Mouse (Mus musculus) cerebellum, adult 9-11 months (tissue): ENCODE results near the gene Gm5136.

Experiments used
- DNase-seq: peaks from one replicate; pipeline ENCODE4 v3.0.0; 2022

Gene Gm5136

DNA sequence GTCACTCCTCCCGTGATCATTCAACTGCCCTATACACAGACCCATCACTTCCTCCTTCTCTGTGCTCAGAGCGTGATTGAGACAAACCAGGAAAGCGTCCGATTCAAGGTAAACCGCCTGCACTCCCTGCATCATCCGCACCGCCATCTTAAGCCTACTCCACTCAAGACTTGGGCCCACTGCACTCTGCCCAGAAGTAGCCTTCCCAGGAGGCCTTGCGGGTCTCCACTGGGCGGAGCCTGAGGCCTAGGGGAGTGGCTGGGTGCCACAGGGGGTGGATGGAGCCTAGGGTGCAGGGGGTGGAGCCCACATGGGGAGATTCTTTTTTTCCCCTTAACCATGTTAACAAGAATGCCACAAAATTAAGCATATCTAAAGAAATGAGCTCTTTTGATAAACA, at the start of gene Gm5136:
Gene Gm5136 (minus strand): TSS at position 215 of the 400 bp plus-strand sequence.
- no peak for DNase-seq

- no peak for DNase-seq
Measured at GRCm38 (mm10) chr10:108743759-108744158, 43.8 kb upstream of the Gm5136 start.

GRCm38 (mm10) chr10:108733982-108734381, 34.0 kb upstream of the Gm5136 start:
- DNase-seq = peak; percentile 46

DNA sequence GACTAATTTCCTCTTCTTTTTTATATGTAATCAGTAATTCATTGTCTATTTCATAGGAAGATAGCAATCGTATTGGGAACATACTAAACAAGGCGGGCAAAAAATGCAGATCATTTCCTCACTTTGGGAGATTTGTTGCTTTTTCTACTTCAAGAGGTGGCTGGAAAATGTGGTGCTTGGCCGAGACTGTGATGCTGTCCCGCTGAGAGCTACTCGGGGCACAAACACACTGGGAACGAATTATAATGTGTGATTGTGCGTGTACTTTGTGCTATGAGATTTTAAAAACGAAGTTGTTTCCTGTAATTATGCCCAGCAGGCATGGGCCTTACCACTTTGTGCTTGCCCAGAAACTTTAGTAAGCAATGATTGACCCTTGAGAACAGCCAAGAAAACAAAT, 29.0 kb upstream of the Gm5136 start:
- DNase-seq = peak; percentile 45

GRCm38 (mm10) chr10:108726391-108726790, 26.4 kb upstream of the Gm5136 start:
- DNase-seq = no peak

GRCm38 (mm10) chr10:108724878-108725277, 24.9 kb upstream of the Gm5136 start:
- peak; percentile 67 for DNase-seq

DNA sequence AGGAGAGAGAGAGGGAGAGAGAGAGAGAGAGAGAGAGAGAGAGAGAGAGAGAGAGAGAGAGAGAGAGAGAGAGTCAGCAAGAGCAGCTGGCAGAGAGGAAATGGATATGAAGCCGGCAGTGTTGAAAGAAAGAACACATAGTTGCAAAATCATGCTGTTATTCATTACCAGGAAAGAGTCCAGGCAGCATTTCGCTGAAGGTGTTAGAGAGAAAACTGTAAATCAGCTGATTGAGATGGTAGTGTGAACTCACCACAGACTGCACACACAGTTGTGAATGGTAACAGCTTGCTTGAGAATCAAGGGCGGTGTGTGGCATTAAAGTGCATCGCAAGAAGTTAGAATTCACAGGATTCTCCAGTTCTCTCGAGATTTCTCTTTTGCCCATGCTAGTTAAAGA, 10.6 kb upstream of the Gm5136 start:
- no peak for DNase-seq

GRCm38 (mm10) chr10:108705658-108706057, 5.7 kb upstream of the Gm5136 start:
- no peak for DNase-seq

GRCm38 (mm10) chr10:108701361-108702128, 1.6 kb upstream of the Gm5136 start:
- no peak for DNase-seq

GRCm38 (mm10) chr10:108697062-108697461, 2.9 kb downstream of the Gm5136 start:
- DNase-seq = no peak

GRCm38 (mm10) chr10:108690954-108691353, 9.0 kb downstream of the Gm5136 start:
- DNase-seq = no peak

GRCm38 (mm10) chr10:108686696-108687095, 13.3 kb downstream of the Gm5136 start:
- no peak for DNase-seq

DNA sequence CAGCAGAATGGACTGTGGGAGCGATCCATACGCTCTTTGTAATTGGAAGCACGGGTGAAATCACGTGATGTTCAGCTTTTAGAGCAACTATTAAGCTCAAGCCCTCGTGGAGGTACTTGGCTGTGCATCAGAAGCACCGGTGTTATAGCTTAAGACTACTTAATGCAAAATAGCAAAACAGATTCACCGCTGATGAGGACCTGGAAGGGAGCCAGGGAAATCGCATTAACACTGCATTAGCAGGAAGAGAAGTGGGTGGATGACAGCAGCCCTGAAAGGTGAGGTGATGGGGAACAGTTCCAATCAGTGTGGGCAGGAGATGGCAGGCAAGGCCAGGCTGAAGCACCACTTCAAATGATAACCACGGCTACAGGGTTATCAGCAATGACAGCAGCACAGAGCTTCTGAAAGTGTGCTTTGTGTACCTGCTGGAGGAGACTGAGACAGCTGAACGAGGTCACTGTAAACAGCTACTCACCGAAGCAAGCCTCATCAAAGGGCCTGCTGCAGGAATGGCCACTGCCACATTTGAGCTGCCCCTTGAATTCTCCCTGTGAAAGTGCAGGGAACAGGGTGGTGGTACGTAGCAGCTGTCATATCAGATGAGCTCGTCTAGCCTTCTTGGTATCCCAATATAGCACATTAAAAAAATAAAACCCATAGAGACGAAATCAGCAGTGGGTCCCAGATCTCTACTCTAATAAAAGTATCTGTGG, 20.1 kb downstream of the Gm5136 start:
- DNase-seq = peak; percentile 76

- DNase-seq = no peak
Measured at GRCm38 (mm10) chr10:108677053-108677452, 22.9 kb downstream of the Gm5136 start.

DNA sequence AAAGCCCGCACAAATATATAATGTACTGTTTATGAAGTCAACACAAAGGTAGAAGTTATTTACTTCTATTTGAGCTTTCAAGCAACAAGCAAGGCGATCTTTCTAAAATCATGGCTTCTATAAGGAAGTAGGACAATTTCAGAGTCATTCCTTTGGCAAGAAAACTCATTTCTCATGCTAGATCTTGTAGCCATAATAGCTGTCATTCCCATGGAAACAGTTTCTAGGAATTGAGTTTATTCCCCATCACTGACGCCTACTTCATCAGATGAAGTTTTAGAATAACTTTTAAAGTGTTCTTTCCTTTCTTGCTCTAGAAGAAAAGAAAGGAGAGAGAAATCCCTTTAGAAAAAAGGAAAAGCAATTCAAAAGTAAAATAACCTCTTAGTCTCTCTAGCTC, 31.0 kb downstream of the Gm5136 start:
- DNase-seq = no peak

- DNase-seq = no peak
Measured at GRCm38 (mm10) chr10:108660295-108660694, 39.7 kb downstream of the Gm5136 start.

DNA sequence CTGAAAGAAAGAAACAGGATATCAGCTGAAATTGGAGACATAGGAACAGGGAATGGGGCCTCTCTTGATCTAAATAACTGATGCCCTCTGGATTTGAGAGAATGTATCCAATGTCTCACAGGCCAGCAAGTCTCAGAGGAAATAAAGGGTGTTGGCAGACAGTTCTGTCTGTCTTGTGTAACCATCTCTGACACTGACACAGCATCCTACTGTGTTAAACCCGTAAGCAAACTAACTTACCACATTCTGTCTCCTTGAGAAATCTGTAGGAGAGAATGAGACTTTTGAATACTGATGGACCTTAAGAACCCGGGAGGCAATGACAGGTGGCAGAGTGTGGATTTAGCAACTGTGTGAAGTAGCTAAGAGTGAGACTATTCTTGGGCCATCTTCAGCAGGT, 41.7 kb downstream of the Gm5136 start:
- no peak for DNase-seq

GRCm38 (mm10) chr10:108657669-108658068, 42.3 kb downstream of the Gm5136 start:
- DNase-seq = no peak

- no peak for DNase-seq
Measured at GRCm38 (mm10) chr10:108656898-108657297, 43.1 kb downstream of the Gm5136 start.

GRCm38 (mm10) chr10:108655074-108655473, 44.9 kb downstream of the Gm5136 start:
- peak; percentile 63 for DNase-seq

DNA sequence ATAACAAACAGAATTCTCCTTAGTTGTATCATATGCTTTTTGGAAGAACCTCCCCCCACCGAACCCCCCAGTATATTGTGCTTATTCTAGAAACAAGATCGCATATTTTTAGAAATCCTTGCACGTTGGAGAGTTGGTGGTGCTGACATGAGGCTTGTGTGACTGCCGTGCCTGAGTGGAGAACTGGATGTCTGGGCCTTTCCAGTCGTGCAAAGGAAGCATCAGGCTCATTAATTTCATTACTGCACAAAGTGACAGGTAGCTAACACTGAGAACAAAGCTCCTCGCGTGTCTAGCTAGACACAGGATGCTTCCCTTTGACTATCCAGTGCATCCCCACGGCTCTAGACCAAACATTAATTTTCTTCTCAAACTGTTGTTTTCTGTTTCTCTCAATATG, 47.1 kb downstream of the Gm5136 start:
- no peak for DNase-seq

DNA sequence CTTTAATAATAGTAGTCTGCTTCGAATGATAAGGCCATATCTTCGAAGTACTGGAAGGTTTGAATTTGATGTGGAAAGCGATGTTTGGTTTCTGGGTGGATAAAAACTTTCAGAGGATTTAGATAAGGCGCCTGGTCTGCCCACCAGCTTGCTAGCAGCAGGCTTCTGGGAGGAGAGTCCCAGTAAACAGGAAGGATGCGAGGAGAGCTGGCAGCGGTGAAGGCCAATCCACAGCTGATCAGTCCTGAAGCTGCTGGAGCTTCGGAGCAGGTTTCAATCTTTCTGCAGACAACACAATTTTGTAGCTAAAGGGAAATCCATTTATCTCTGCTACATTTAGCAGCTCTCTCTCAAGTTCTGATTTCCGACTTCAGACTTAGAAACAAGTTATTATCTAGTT, 47.9 kb downstream of the Gm5136 start:
- peak; percentile 65 for DNase-seq

- peak; percentile 81 for DNase-seq
Measured at GRCm38 (mm10) chr10:108649174-108649573, 50.8 kb downstream of the Gm5136 start.
